In the genomic region with DNA sequence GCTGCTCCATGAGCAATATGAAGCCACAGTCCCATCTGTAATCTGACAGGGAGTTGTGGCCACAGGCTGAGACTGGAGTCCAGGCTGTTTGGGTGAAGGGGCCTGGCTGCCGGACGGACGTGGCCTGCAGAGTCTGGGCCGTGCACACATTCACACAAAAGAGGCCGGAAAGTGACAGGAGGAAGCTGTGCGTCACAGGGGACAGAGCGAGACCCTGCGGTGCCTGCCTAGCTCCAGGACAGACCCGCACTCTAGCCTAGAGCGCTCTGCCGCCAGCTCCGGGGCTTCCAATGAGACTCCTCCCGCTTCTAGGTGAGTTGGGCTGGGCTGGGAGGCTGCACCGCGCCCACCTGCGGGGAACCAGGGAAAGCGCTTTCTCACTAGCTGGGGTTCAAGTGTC, we compare ENCODE assay signal across 9 mouse cellular contexts. TPM values are rescaled to one million over a fixed set of nuclear protein-coding genes. Genes with fewer than 3 reads are reported as not detected.
DNase-seq lines count a peak whose midpoint lies in the region; ATAC-seq lines count a peak whose summit lies in the region.
"Had no signal": no experiment of that assay in that cellular context is flagged by ENCODE, and none has a peak within 500 bp of the region (broad histone marks: within the 10 kb centered on the region; RNA-seq: fewer than 3 reads in every experiment).

A gene (plus strand): TSS at position 195 of the 400 bp plus-strand sequence.

- WGBS in hindbrain, embryonic 10.5 days = under 1% methylated on average over 17 of the region's 17 CpGs
- 3% methylated on average over 17 of the region's 17 CpGs for WGBS in stomach, embryonic 14.5 days

- 0 out of 2 replicates have a peak, but pooled peaks cover 3% of the 10 kb centered on the region for H3K27me3 ChIP-seq in hindbrain, embryonic 10.5 days (ENCODE audit: insufficient read depth, poor library complexity, severe bottlenecking)
- H3K27me3 ChIP-seq in stomach, embryonic 14.5 days (ENCODE audit: control insufficient read depth, insufficient read depth, low read length) = no peaks in the 10 kb centered on the region

- H3K9me3 ChIP-seq in hindbrain, embryonic 10.5 days = no peaks in the 10 kb centered on the region
- no peaks in the 10 kb centered on the region for H3K9me3 ChIP-seq in stomach, embryonic 14.5 days (ENCODE audit: control insufficient read depth, low read depth, low read length)

- no peak for DNase-seq in urinary bladder, adult 2 months (ENCODE audit: low spot score)
- DNase-seq in urinary bladder, postnatal 14 days (ENCODE audit: low spot score) = no peak
- DNase-seq in gastrocnemius, adult 18-20 months (ENCODE audit: low spot score) = no peak
- DNase-seq in hindbrain, embryonic 10.5 days (ENCODE audit: low spot score) = peak; percentile 35
- no peak for DNase-seq in layer of hippocampus, postnatal 36 days
- DNase-seq in lung, postnatal 14 days = peak; percentile 36
- no peak for DNase-seq in spleen, adult 18-20 months

- H3K4me1 ChIP-seq in hindbrain, embryonic 10.5 days (replicated peaks) = peaks cover 9% of the 10 kb centered on the region
- no peaks in the 10 kb centered on the region for H3K4me1 ChIP-seq in stomach, embryonic 14.5 days (ENCODE audit: control insufficient read depth, insufficient read depth, low read length)

- ATAC-seq in stomach, embryonic 14.5 days (ENCODE audit: insufficient number of reproducible peaks, insufficient read depth, low FRiP score, low read depth) = peak; percentile 63; the same call in 1 of the 2 replicates

- peak within 1 kb of the TSS; percentile 51 for H3K4me3 ChIP-seq in hindbrain, embryonic 10.5 days
- 0 out of 2 replicates have a peak within 1 kb of the TSS, but pooled peaks have one; percentile 9 for H3K4me3 ChIP-seq in stomach, embryonic 14.5 days (ENCODE audit: low read depth, low read length)
- H3K4me3 ChIP-seq: myocyte had no signal

- H3K9ac ChIP-seq in stomach, embryonic 14.5 days (replicated peaks; ENCODE audit: low read depth, low read length) = no peak within 1 kb of the TSS; the same call in 1 of the 2 replicates

- H3K27ac ChIP-seq in hindbrain, embryonic 10.5 days = peak within 1 kb of the TSS; percentile 68
- H3K27ac ChIP-seq in stomach, embryonic 14.5 days (ENCODE audit: low read length) = no peak within 1 kb of the TSS

- H3K4me2 ChIP-seq in stomach, embryonic 14.5 days (replicated peaks; ENCODE audit: low read depth, low read length) = peak within 1 kb of the TSS; percentile 26

- no peaks in the 10 kb centered on the region for H3K36me3 ChIP-seq in hindbrain, embryonic 10.5 days
- no peaks in the 10 kb centered on the region for H3K36me3 ChIP-seq in stomach, embryonic 14.5 days (ENCODE audit: control insufficient read depth, insufficient read depth, low read length)

RNA-seq across cellular contexts. Expression of the gene that starts here (rescaled TPM):
- 13.1 and 16.1 TPM in 2 replicates for polyA plus RNA-seq in urinary bladder, adult 2 months (2012; rRNA removed)
- total RNA-seq in gastrocnemius, adult 18-20 months (2021) = 10 to 100 TPM; 17.7 to 20.7 TPM
- polyA plus RNA-seq in hindbrain, embryonic 10.5 days (2016; fragmentation: Nextera tagmentation; extraction: Ambion mirVana) = 7.5 TPM in 2 replicates
- total RNA-seq in layer of hippocampus, postnatal 36 days (2021) = 10 to 100 TPM; 17.6 to 25.0 TPM
- 8.0 and 9.5 TPM in 2 replicates for polyA plus RNA-seq in stomach, embryonic 14.5 days (2014; fragmentation: Nextera tagmentation; extraction: Ambion mirVana)
- polyA plus RNA-seq: myocyte had no signal

Comparison
In these comparisons a context has a peak if more than half of its experiments do, and no peak if none do; other contexts are left out.
1. DNase-seq: peak in hindbrain, embryonic 10.5 days (single experiment) and lung, postnatal 14 days (single experiment); none in urinary bladder, adult 2 months (single experiment), urinary bladder, postnatal 14 days (single experiment), gastrocnemius, adult 18-20 months (single experiment), layer of hippocampus, postnatal 36 days (0 of 2) and spleen, adult 18-20 months (0 of 2).